Mouse (Mus musculus): ENCODE results near the gene Rnf7. TPM values are rescaled to one million over a fixed set of nuclear protein-coding genes. Genes with fewer than 3 reads are reported as not detected.
A peak's percentile ranks its signal among the peaks of the same experiment; 100 is the strongest.

The Rnf7 gene
- polyA plus RNA-seq, 1 experiment from 2014 or later, result 91.7 TPM

DNA sequence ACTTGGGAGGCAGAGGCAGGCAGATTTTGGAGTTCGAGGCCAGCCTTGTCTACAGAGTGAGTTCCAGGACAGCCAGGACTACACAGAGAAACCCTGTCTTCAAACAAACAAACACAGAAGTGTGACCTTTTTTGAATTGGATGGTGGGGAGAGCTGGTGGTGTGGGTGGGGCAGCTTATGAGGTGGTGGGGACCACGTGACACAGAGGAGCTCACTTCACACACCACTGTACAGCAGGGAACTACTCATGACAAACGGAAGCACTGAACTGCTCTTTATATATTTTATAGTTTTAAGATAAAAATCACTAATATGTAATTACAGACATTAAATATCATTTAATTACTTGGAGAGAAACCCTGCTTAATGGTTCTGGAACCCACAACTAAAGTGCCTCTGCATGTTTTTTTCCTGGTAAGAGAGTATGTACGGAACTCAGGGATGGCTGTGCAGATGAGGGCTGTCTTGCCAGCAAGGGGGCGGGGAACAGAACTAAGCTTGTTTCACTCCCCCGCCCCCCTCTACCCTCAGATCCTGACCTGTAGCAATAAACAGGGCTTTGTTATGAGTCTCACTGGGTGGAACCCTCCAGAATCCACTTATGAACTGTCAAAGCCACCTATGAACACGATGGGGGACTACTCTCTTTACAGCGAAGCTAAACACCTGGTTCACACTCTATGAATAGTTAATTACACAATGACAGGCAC, 8.8 kb downstream of the Rnf7 start:
- WGBS (ENCODE audit: insufficient replicate concordance), result 76% methylated on average over 8 of the region's 8 CpGs

DNA sequence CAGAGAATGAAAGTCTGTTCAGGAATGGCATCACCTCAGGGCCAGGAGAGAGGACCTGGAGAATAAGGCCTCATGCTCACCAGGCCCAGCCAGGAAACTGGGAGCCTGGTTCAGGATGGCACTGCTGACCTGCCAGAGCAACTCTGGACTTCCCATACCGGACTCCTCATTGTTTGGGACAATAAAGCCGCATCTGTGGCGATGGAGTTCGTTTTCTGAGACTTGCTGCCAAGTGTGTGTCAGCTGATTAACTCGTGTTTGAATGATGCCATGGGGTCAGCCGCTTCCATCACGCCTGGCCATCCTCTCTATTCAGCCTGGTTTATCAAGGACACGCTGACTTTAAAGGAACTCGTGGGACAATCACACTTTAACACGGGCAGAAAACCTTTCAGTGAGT, 14.8 kb downstream of the Rnf7 start:
- Histone ChIP-seq H3K4me3 (replicated peaks) (no peak overlapping the region), H3K36me3 (peaks cover 29% of the 10 kb centered on the region), H3K27me3 (no peaks in the 10 kb centered on the region), H3K4me1 (replicated peaks) (no peaks in the 10 kb centered on the region), H3K4me2 (no peak overlapping the region), H3K9me3 (replicated peaks) (no peaks in the 10 kb centered on the region; the same call in 1 of the 2 replicates), H3K27ac (no peak overlapping the region), H3K9ac (no peak overlapping the region)
- ATAC-seq (ENCODE audit: low read depth), result no peak
- WGBS (ENCODE audit: insufficient replicate concordance), result 68% methylated on average over 10 of the region's 10 CpGs
- no peak for DNase-seq

More for the DNA sequence above, 8.8 kb downstream of the Rnf7 start:
- H3K9ac ChIP-seq, result no peak overlapping the region
- ATAC-seq (ENCODE audit: low read depth) (no peak), DNase-seq (no peak)
- no peak overlapping the region for H3K27ac ChIP-seq
- H3K4me1 ChIP-seq (replicated peaks), result no peaks in the 10 kb centered on the region
- no peaks in the 10 kb centered on the region for H3K27me3 ChIP-seq
- H3K4me2 ChIP-seq, result no peak overlapping the region
- H3K4me3 ChIP-seq (replicated peaks), result no peak overlapping the region
- H3K36me3 ChIP-seq, result peaks cover 34% of the 10 kb centered on the region
- H3K9me3 ChIP-seq (replicated peaks), result no peaks in the 10 kb centered on the region

DNA sequence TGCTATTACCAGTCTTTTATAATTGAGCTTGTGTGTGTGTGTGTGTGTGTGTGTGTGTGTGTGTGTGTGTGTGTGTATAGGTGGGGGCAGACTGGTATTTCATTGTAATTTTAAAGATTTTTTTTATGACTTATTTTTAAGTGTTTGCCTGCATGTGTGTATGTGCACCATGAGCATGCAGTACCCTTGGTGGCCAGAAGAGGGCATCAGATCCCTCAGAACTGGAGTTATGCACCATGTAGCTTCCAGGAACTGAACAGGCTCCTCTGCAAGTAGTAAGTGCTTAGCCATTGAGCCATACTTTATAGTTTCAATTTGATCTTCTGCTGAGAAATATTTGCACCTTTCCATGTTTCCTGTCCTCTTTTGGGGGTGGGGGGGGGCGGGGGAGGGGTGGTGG, 16.9 kb downstream of the Rnf7 start:
- H3K4me3 ChIP-seq (replicated peaks), result no peak overlapping the region
- no peak overlapping the region for H3K27ac ChIP-seq
- peaks cover 15% of the 10 kb centered on the region for H3K36me3 ChIP-seq
- no peak overlapping the region for H3K4me2 ChIP-seq
- H3K4me1 ChIP-seq (replicated peaks), result no peaks in the 10 kb centered on the region
- 56% methylated on average over 1 of the region's 1 CpGs for WGBS (ENCODE audit: insufficient replicate concordance)
- ATAC-seq (ENCODE audit: low read depth) (no peak), DNase-seq (no peak)
- H3K27me3 ChIP-seq, result no peaks in the 10 kb centered on the region
- H3K9me3 ChIP-seq (replicated peaks), result no peaks in the 10 kb centered on the region; the same call in 1 of the 2 replicates
- H3K9ac ChIP-seq, result no peak overlapping the region

DNA sequence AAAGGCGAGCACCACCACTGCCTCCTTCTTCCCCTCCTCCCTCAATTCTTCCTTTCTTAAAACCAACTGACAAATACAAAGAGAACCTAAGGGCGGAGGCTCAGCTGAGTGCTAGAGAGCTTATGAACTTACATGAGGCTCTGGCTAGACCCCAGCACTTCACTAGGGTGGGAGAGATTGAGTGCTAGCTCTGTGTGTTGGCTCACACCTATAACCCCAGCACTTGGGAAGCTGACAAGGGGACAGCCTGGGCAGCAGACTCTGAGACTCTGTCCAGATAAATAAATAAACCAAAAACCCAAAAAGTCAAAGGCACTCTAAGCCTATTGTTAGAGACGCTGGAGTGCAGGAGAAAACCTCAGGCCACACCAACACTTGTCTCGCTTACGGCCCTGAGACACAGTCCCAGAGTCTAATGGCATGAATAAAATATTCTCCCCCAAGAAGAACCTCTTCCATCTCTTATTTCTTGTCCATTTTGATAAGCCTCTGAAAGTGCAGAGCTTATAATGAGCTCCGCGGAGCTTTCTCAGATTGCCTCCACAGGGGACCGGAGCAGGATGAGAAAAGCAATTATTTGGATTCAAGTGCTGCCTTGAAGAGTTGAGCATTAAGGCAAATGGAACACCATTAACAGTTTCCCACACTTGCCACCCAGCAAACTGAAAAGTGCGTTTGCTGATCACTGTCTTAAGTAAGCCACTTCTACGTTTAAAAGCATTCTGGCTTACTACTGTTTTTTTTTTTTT, 18.2 kb downstream of the Rnf7 start:
- WGBS (ENCODE audit: insufficient replicate concordance), result 73% methylated on average over 10 of the region's 10 CpGs
- Histone ChIP-seq H3K27me3 (no peaks in the 10 kb centered on the region), H3K27ac (no peak overlapping the region), H3K4me3 (replicated peaks) (no peak overlapping the region), H3K4me1 (replicated peaks) (no peaks in the 10 kb centered on the region), H3K36me3 (peaks cover 15% of the 10 kb centered on the region), H3K4me2 (no peak overlapping the region), H3K9me3 (replicated peaks) (no peaks in the 10 kb centered on the region; the same call in 1 of the 2 replicates), H3K9ac (no peak overlapping the region)
- no peak for DNase-seq
- no peak for ATAC-seq (ENCODE audit: low read depth)

DNA sequence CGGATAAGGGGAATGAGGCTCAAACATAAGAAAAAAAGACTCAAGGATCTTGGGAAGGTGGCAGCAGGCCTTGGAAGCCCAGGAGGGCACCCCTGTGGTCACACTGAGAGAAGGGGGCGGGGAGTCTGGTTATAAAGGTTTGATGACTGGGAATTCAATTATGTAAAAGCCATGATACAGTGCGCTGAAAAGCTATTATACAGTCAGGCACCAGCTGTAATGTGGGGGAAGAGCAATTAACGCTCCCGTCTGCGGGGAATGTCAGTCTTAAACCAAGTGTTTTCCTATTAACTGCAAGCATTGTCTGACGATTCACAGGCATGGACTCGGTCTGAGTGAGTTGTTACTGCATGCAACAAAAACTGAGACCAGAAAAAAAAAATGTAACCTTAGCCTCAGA, 22.9 kb downstream of the Rnf7 start:
- no peak overlapping the region for H3K4me3 ChIP-seq (replicated peaks)
- H3K4me2 ChIP-seq, result no peak overlapping the region
- ATAC-seq (ENCODE audit: low read depth), result no peak
- no peak overlapping the region for H3K27ac ChIP-seq
- no peaks in the 10 kb centered on the region for H3K4me1 ChIP-seq (replicated peaks)
- H3K9me3 ChIP-seq (replicated peaks), result no peaks in the 10 kb centered on the region
- DNase-seq, result no peak
- no peaks in the 10 kb centered on the region for H3K36me3 ChIP-seq
- WGBS (ENCODE audit: insufficient replicate concordance), result 77% methylated on average over 8 of the region's 8 CpGs
- no peaks in the 10 kb centered on the region for H3K27me3 ChIP-seq
- no peak overlapping the region for H3K9ac ChIP-seq

DNA sequence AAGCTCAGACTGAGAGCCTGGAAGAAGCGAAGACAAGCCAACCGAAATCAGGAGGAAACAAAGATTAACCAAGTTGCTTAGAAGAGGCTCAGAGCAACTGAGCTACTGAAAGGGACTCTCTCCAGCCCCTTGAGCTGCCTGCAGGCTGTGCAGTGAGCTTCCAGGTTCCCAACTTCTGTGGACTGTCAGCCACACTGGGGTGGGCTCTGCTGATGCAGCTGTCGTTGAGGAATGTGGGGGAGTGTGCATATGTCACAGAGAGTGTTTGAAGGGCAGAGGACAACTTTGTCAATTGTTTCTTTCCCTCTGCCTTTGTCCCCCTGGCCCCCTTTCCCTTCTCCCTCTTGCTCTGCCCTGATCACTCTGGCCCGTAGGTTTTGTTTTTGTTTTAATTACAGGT, 25.5 kb downstream of the Rnf7 start:
- ATAC-seq (ENCODE audit: low read depth) (no peak), DNase-seq (no peak)
- Histone ChIP-seq H3K27me3 (no peaks in the 10 kb centered on the region), H3K4me1 (replicated peaks) (no peaks in the 10 kb centered on the region), H3K4me3 (replicated peaks) (no peak overlapping the region), H3K36me3 (no peaks in the 10 kb centered on the region), H3K4me2 (no peak overlapping the region), H3K27ac (no peak overlapping the region), H3K9me3 (replicated peaks) (no peaks in the 10 kb centered on the region), H3K9ac (no peak overlapping the region)
- 70% methylated on average over 4 of the region's 4 CpGs for WGBS (ENCODE audit: insufficient replicate concordance)

DNA sequence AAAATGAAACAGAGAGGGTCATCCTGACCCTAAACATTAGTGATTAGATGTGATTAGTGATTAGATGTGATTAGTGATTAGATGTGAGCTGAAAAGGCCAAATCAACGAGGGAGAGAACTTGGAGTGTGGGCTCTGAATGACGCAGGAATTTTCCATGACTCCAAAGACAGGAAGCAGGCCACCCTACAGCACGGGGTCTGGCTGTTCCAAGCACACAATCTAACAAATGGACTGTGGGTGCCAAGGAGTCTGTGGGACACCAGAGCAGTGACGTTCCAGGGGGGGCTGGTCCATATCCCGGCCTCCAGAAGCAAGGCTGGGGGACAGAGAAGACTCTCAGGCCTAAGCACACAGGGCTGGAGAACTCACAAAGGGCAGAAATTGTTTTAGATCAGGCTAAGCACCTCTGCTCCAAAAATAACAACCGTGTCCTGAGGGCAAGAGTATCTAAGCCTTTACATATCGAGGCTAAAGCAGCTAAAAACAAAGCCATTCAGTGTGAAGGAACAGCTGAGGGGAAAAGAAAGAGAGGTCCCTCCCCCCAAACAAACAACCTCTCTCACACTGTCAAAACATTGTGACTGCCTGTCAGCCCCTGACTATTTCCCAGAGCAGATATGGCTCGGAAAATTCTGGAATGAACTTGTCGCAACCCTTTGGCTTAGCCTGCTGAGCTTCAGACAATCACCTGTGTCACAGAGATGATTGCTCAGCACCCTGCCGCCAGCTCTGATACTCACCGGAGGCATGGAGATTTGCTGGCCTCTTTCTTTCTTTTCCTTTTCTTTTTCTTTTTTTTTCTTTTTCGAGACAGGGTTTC, 27.4 kb downstream of the Rnf7 start:
- Histone ChIP-seq H3K4me1 (replicated peaks) (no peaks in the 10 kb centered on the region), H3K4me3 (replicated peaks) (no peak overlapping the region), H3K27me3 (no peaks in the 10 kb centered on the region), H3K36me3 (no peaks in the 10 kb centered on the region), H3K9ac (no peak overlapping the region), H3K9me3 (replicated peaks) (no peaks in the 10 kb centered on the region), H3K4me2 (no peak overlapping the region), H3K27ac (no peak overlapping the region)
- WGBS (ENCODE audit: insufficient replicate concordance), result 56% methylated on average over 12 of the region's 12 CpGs
- DNase-seq (no peak), ATAC-seq (ENCODE audit: low read depth) (no peak)

DNA sequence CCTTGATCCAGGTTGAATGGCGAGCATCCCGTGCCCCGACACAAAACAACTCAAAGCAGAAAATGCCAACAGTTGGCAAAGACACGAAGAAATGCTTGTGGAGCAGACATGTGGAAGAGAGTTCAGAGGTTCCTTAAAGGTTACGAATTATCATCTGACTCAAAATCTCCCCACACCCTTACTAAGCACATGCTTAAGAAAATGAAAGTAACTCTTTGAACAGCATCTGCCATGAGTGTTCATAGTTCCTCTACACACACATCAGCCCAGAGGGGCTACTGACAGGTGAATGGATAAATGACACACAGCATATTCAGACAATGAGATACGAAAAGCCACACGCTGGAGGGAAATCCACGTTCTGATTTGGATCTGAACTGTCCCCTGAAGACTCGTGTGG, 29.0 kb downstream of the Rnf7 start:
- Histone ChIP-seq H3K4me2 (no peak overlapping the region), H3K9ac (no peak overlapping the region), H3K9me3 (replicated peaks) (no peaks in the 10 kb centered on the region), H3K36me3 (no peaks in the 10 kb centered on the region), H3K27ac (no peak overlapping the region), H3K4me3 (replicated peaks) (no peak overlapping the region), H3K4me1 (replicated peaks) (no peaks in the 10 kb centered on the region), H3K27me3 (no peaks in the 10 kb centered on the region)
- WGBS (ENCODE audit: insufficient replicate concordance), result 70% methylated on average over 9 of the region's 9 CpGs
- DNase-seq (no peak), ATAC-seq (ENCODE audit: low read depth) (no peak)

DNA sequence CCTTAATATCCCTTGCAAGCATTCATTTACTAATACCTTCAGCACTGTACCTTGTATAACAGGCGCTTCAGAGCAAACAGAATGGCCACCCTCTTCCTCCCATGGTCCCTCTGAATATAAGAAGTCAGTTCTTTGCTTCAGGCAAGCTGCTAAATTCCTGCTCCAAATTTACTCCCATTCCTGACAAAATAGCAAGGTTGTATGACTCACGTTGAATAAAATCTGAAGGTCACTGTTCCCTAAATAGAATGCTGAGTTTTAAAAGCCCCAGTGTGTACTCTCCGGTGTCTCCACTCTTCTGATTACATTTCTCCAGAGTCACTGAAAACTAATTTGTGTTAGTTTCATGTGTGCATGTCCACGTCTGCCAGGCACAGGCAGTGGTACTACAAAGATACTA, 33.1 kb downstream of the Rnf7 start:
- ATAC-seq (ENCODE audit: low read depth) (no peak), DNase-seq (no peak)
- Histone ChIP-seq H3K36me3 (no peaks in the 10 kb centered on the region), H3K4me1 (replicated peaks) (0 out of 2 replicates have a peak, but pooled peaks cover 3% of the 10 kb centered on the region), H3K27me3 (0 out of 2 replicates have a peak, but pooled peaks cover 10% of the 10 kb centered on the region), H3K9ac (no peak overlapping the region), H3K4me2 (no peak overlapping the region), H3K27ac (no peak overlapping the region), H3K9me3 (replicated peaks) (no peaks in the 10 kb centered on the region), H3K4me3 (replicated peaks) (no peak overlapping the region)
- WGBS (ENCODE audit: insufficient replicate concordance), result 59% methylated on average over 4 of the region's 4 CpGs

DNA sequence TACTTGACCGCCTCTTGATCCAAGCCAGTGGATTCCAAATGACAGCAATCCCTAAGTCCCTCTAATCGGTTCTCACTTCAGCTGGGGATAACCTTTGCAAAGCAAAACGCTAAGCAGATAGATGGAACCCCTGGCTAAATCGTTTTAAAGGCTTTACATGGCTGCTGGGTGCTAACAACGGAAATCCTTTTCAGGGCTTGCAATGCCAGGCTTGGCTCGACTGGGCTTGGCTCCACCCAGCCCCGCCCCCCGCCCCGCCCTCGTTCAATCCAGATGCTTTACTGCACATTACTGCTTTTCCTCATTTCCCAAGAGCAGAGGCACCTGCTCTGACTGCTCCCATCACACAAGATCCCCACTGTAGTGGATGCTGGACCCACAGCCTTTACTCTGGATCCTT, 36.4 kb downstream of the Rnf7 start:
- H3K4me3 ChIP-seq (replicated peaks), result no peak overlapping the region
- no peaks in the 10 kb centered on the region for H3K36me3 ChIP-seq
- H3K27ac ChIP-seq, result no peak overlapping the region
- WGBS (ENCODE audit: insufficient replicate concordance), result 15% methylated on average over 10 of the region's 10 CpGs
- H3K27me3 ChIP-seq, result peaks cover 38% of the 10 kb centered on the region
- H3K4me2 ChIP-seq, result peak overlapping the region; percentile 12; the same call in 1 of the 2 replicates
- ATAC-seq (ENCODE audit: low read depth) (no peak), DNase-seq (no peak)
- H3K9ac ChIP-seq, result no peak overlapping the region
- H3K9me3 ChIP-seq (replicated peaks), result no peaks in the 10 kb centered on the region
- peaks cover 20% of the 10 kb centered on the region for H3K4me1 ChIP-seq (replicated peaks)

DNA sequence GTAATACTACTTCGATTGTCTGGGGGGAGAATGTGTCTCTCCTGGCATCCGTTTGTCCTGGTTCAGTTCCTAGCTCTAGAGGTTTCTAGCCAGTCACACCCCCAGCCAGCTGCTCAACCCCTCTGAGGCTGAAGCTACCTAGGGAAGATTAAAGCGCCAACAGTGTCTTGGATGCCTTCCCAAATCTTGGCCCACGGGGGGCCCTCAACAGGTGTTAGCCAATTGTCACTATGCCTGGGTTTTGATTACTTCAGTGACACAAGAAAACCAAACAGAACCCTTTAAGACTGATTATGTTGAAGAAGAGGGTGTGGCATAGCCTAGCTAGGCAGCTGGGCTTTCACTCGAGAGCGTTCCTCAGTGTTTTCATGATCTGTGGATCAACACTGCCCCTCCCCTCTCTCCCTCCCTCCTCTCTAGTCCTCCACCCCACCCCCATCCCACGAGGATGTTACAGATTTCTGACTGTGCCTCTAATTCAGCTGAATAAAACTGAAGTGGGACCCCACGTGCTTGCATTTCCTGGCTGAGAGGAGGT, 40.1 kb downstream of the Rnf7 start:
- Histone ChIP-seq H3K4me3 (replicated peaks) (peak overlapping the region; percentile 46), H3K4me1 (replicated peaks) (peaks cover 22% of the 10 kb centered on the region), H3K4me2 (peak overlapping the region; percentile 64), H3K27ac (no peak overlapping the region), H3K9me3 (replicated peaks) (no peaks in the 10 kb centered on the region), H3K9ac (peak overlapping the region; percentile 41; the same call in 1 of the 2 replicates), H3K36me3 (no peaks in the 10 kb centered on the region), H3K27me3 (peaks cover 44% of the 10 kb centered on the region)
- WGBS (ENCODE audit: insufficient replicate concordance), result 3% methylated on average over 8 of the region's 8 CpGs
- ATAC-seq (ENCODE audit: low read depth) (no peak), DNase-seq (no peak)

Data from liver, embryonic 13.5 days (tissue).